Mouse (Mus musculus) cerebellum, adult 2 months (tissue): ENCODE data around the gene Tmem151b.

Experiments
- CTCF ChIP-seq: fragments of 200-500 bp; IDR thresholded peaks from 2 replicates; pipeline ENCODE4 v1.5.1; 2011; ENCODE audit warnings: low read depth, mild to moderate bottlenecking, control low read depth, low read length, moderate library complexity, borderline replicate concordance; ENCODE audit not compliant: insufficient read depth
- POLR2A ChIP-seq: fragments of 200-500 bp; IDR thresholded peaks from 2 replicates; pipeline ENCODE4 v1.6.1; 2011; ENCODE audit warnings: low read length, control low read depth, borderline replicate concordance; ENCODE audit not compliant: insufficient read depth

DNA sequence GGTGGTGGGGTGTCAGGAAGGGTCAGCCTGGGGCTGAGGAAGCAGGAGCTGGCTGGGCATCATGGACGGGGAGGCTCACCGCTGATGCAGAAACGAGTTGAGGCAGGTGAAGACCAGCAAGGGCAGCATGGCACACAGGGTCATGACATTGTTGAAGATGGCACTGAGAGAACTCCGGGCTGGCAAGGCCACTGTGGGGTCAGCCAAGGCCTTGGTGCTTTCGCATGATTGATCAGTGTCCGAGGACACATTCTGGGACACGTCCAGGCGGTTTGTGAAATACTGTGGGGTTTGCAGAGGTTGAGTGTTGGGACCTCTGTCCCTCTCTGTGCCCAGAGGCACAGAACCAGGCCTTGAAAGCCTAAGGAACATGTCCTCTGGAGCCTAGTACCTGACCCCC is 40.4 kb upstream of the Tmem151b start:
- no peak for TF ChIP-seq POLR2A
- TF ChIP-seq CTCF = no peak
